Mouse (Mus musculus): ENCODE data around the gene Rad51. TPM values are rescaled to one million over a fixed set of nuclear protein-coding genes. Genes with fewer than 3 reads are reported as not detected.

Gene Rad51
- polyA plus RNA-seq, 1 experiment from 2014 or later: 79.2 TPM

DNA sequence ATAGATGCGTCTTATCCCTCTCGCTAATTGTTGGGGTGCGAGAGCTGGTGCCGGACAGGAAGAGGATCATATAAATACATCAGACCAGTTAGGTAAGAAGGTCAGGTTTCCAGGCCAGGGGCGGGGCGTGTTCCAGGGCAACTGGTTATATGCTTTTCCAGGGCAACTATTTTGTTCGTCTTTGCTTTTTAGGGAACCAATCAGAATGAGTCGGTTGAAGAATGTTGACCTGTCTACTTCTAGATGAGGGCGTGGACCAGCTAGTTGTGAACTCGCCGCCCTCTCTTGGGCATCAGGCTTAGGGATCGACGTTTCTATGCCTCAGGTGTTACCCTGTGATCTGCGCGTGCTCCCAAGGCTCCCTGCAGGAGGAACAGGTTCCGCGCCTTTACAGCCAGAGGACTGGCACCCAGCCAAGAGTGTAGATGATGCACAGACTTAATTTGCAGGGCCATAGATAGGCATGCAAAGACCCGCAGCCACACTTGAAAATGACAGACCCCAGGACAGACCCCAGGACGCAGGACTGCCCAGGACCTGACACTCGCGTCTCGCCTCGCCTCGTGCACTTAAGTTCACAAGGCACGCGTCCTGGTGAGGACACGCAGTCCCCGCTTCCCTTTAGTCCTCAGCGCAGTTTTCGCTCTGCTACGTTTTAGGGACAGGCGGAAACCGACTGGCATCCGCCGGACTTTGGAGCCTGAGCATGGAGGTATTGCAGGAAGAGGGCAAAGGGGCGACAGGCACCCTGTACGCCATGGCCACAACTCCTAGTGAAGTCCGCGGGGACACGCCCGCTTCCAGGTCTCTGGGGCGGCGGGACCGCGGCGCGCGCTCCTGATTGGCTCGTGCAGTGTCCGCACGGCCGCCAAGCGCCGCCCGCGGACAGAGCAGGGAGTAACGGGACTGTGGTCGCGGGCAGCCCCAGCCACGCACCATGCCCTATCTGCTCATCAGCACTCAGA, 54.6 kb downstream of the Rad51 start, which contains the start of gene Gchfr:
TSS of gene Gchfr (plus strand) at position 873 of the 965 bp plus-strand sequence.
- DNase-seq (ENCODE audit: low spot score) (peak; percentile 70), ATAC-seq (replicated peaks; ENCODE audit: insufficient number of reproducible peaks, low FRiP score, low TSS enrichment, low read depth) (peak; percentile 66)
- peaks cover 6% of the 10 kb centered on the region for H3K27me3 ChIP-seq (ENCODE audit: control insufficient read depth, insufficient read depth, low read length)
- H3K27ac ChIP-seq (replicated peaks; ENCODE audit: low read depth, low read length): no peak within 1 kb of the TSS
- no peaks in the 10 kb centered on the region for H3K36me3 ChIP-seq (replicated peaks; ENCODE audit: control insufficient read depth, insufficient read depth, low read depth, low read length)
- peak within 1 kb of the TSS; percentile 51 for H3K4me3 ChIP-seq (ENCODE audit: low read depth, low read length)
- WGBS: under 1% methylated on average over 60 of the region's 60 CpGs
- H3K9ac ChIP-seq (replicated peaks; ENCODE audit: low read length): peak within 1 kb of the TSS; percentile 30
- H3K9me3 ChIP-seq (replicated peaks; ENCODE audit: control insufficient read depth, low read length): no peaks in the 10 kb centered on the region
- peaks cover 5% of the 10 kb centered on the region; the same call in 1 of the 2 replicates for H3K4me1 ChIP-seq (ENCODE audit: control insufficient read depth, insufficient read depth, low read length)
- H3K4me2 ChIP-seq (ENCODE audit: low read depth, low read length): peak within 1 kb of the TSS; percentile 99

DNA sequence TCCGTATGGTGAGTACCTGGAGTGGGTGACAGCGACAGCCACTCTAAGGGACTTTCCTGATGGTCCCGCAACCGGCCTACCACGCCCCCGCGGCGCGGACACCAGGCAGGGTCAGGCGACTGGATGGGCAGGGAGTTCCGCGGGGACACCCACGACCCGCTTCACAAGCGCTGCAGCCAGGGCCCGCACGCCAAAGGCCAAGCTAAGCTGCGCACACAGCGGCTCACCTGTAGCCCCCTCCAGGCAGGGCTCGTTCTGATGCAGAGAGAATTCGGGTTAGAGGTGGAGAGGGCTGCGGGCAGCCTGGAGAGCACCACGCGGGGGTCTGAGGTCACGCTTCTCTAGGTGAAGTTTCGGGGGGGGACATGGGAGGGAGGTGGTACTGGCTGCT, 55.3 kb downstream of the Rad51 start:
- WGBS: 1% methylated on average over 26 of the region's 26 CpGs
- ATAC-seq (replicated peaks; ENCODE audit: insufficient number of reproducible peaks, low FRiP score, low TSS enrichment, low read depth): no peak
- Histone ChIP-seq H3K36me3 (replicated peaks; ENCODE audit: control insufficient read depth, insufficient read depth, low read depth, low read length) (no peaks in the 10 kb centered on the region), H3K9me3 (replicated peaks; ENCODE audit: control insufficient read depth, low read length) (no peaks in the 10 kb centered on the region), H3K4me1 (ENCODE audit: control insufficient read depth, insufficient read depth, low read length) (peaks cover 5% of the 10 kb centered on the region), H3K4me2 (ENCODE audit: low read depth, low read length) (peak overlapping the region; percentile 99), H3K27ac (replicated peaks; ENCODE audit: low read depth, low read length) (no peak overlapping the region), H3K9ac (replicated peaks; ENCODE audit: low read length) (peak overlapping the region; percentile 30), H3K27me3 (ENCODE audit: control insufficient read depth, insufficient read depth, low read length) (peaks cover 6% of the 10 kb centered on the region), H3K4me3 (ENCODE audit: low read depth, low read length) (peak overlapping the region; percentile 51)
- no peak for DNase-seq (ENCODE audit: low spot score)

DNA sequence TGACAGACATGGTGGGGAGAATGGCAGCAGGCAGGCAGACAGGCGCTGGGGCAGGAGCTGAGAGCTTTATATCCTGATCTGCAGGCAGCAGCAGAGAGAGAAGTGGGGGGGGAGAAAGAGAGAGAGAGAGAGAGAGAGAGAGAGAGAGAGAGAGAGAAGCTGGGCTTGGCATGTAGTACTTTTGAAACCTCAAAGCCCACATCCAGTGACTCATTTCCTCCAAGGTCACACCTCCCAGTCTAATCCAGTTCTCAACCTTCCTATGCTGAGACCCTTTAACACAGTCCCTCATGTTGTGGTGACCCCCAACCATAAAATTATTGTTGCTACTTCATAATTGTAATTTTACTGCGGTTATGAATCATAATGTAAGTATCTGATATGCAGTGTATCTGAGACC, 57.7 kb downstream of the Rad51 start:
- Histone ChIP-seq H3K4me2 (ENCODE audit: low read depth, low read length) (no peak overlapping the region), H3K9me3 (replicated peaks; ENCODE audit: control insufficient read depth, low read length) (no peaks in the 10 kb centered on the region), H3K27ac (replicated peaks; ENCODE audit: low read depth, low read length) (no peak overlapping the region), H3K4me3 (ENCODE audit: low read depth, low read length) (no peak overlapping the region), H3K27me3 (ENCODE audit: control insufficient read depth, insufficient read depth, low read length) (peaks cover 6% of the 10 kb centered on the region), H3K9ac (replicated peaks; ENCODE audit: low read length) (no peak overlapping the region), H3K36me3 (replicated peaks; ENCODE audit: control insufficient read depth, insufficient read depth, low read depth, low read length) (no peaks in the 10 kb centered on the region), H3K4me1 (ENCODE audit: control insufficient read depth, insufficient read depth, low read length) (peaks cover 5% of the 10 kb centered on the region)
- WGBS: 79% methylated on average over 2 of the region's 2 CpGs
- no peak for ATAC-seq (replicated peaks; ENCODE audit: insufficient number of reproducible peaks, low FRiP score, low TSS enrichment, low read depth)
- no peak for DNase-seq (ENCODE audit: low spot score)

DNA sequence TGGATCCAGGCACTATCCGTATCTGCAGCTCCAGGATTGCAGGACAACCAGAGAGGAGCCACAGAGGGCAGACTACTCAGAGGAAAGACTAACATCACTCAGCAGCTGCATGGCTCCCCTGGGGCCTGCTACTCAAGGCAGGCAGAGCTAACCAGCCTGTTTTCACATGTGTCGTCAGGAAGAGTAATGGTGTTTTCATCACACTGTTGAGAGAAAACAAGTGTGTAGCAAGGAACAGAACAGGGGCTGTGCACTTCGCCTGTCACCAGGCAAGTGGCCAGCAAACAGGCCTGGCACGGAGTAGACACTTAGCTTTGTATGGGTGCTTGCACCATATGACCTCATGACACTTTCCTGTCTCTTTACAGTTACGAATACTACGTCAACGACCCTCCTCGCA, 59.0 kb downstream of the Rad51 start:
- peaks cover 6% of the 10 kb centered on the region for H3K27me3 ChIP-seq (ENCODE audit: control insufficient read depth, insufficient read depth, low read length)
- H3K36me3 ChIP-seq (replicated peaks; ENCODE audit: control insufficient read depth, insufficient read depth, low read depth, low read length): no peaks in the 10 kb centered on the region
- 0 out of 2 replicates have a peak overlapping the region, but pooled peaks have one; percentile 6 for H3K9ac ChIP-seq (replicated peaks; ENCODE audit: low read length)
- H3K4me3 ChIP-seq (ENCODE audit: low read depth, low read length): no peak overlapping the region
- no peak overlapping the region for H3K4me2 ChIP-seq (ENCODE audit: low read depth, low read length)
- peaks cover 5% of the 10 kb centered on the region for H3K4me1 ChIP-seq (ENCODE audit: control insufficient read depth, insufficient read depth, low read length)
- H3K27ac ChIP-seq (replicated peaks; ENCODE audit: low read depth, low read length): no peak overlapping the region
- 74% methylated on average over 8 of the region's 8 CpGs for WGBS
- H3K9me3 ChIP-seq (replicated peaks; ENCODE audit: control insufficient read depth, low read length): no peaks in the 10 kb centered on the region
- ATAC-seq (replicated peaks; ENCODE audit: insufficient number of reproducible peaks, low FRiP score, low TSS enrichment, low read depth) (no peak), DNase-seq (ENCODE audit: low spot score) (no peak)

DNA sequence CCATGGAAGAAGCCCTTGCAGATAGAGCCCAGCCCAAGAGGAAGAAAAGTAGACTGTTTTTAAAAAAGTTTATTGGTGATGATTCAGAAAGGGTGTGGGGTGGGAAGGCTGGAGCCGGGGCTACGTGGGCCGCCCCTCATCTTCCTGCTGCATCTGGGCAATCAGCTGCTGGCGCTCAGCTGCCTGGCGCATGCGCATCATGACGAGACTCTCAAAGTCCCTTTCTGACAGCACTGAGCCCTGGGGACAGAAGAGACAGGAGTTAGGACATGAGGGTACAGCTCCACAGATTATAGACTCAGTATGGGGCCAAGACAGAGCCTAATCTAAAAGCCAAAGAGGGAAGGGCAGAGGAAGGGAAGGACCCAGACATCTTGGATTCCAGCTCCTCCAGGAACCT, 59.9 kb downstream of the Rad51 start:
- H3K4me3 ChIP-seq (ENCODE audit: low read depth, low read length): no peak overlapping the region
- H3K4me1 ChIP-seq (ENCODE audit: control insufficient read depth, insufficient read depth, low read length): peaks cover 3% of the 10 kb centered on the region
- ATAC-seq (replicated peaks; ENCODE audit: insufficient number of reproducible peaks, low FRiP score, low TSS enrichment, low read depth): no peak
- WGBS: 78% methylated on average over 7 of the region's 7 CpGs
- H3K9me3 ChIP-seq (replicated peaks; ENCODE audit: control insufficient read depth, low read length): no peaks in the 10 kb centered on the region
- H3K36me3 ChIP-seq (replicated peaks; ENCODE audit: control insufficient read depth, insufficient read depth, low read depth, low read length): no peaks in the 10 kb centered on the region
- H3K27ac ChIP-seq (replicated peaks; ENCODE audit: low read depth, low read length): no peak overlapping the region
- H3K27me3 ChIP-seq (ENCODE audit: control insufficient read depth, insufficient read depth, low read length): peaks cover 3% of the 10 kb centered on the region; the same call in 1 of the 2 replicates
- H3K9ac ChIP-seq (replicated peaks; ENCODE audit: low read length): no peak overlapping the region
- no peak overlapping the region for H3K4me2 ChIP-seq (ENCODE audit: low read depth, low read length)
- no peak for DNase-seq (ENCODE audit: low spot score)

DNA sequence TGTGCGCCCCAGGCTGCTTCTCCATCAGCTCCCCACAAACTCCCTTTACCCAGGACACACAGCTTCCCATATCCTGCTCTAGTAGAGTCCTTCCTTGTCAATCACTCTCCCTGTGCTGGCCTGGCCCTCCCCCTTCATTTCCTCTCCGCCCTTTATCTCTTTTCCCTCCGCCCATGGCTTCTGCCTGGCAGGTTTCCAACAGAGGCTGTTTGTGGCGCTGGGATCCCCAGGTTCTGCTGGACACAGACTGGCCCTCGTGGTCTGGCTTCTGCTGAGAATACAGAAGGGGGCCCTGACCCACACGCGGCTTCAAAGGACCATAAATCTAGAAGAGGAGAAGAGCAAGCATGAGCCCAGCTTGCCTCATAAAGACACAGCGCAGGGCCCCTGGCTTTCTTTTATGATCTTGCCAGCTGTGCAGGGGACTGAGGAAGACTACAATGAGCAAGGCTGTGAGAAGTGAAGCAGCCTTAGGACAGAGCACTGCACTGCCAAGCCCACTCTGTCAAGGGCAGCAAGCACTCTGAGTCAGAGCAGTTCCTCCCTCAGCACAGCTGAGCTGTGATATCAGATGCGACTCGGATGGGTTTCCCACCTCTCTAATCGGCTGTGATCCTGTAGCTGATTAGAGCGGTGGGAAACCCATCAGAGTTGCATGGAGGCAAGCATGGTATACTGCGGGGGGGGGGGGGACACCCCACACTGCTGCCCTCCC, 60.4 kb downstream of the Rad51 start:
- ATAC-seq (replicated peaks; ENCODE audit: insufficient number of reproducible peaks, low FRiP score, low TSS enrichment, low read depth): no peak
- H3K4me2 ChIP-seq (ENCODE audit: low read depth, low read length): no peak overlapping the region

DNA sequence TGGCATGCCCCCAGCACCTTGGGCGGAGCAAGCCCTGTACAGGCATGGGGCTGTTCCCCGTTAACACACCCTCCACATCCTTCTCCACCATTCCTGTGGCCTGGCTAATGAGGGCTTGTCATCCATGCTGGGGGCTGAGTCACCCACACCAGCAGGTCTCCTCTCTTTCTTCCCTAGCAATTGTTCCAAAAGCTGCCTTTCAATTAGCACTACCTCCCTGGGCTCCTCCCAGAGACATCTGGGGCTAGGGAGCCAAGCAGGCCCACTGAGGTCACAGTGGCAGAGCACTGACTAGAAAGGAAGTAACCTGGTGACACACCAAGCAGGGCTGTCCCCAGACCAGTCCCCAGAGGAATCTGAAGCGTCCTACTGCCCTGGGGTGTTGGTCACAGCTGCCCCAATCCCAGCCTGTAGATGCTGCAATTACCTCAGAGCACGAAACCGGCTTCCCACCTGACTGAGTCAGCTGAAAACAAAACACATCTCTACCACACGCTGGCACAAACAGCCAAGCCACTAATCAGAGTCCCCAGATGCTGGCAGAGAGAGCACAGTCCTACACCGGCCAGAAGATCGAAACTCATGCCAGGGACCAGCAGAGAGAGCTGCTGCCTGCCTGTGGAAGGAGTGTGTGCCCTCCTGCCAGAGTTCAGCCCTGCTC, 61.5 kb downstream of the Rad51 start, which contains the start of gene Gm14137:
TSS of gene Gm14137 (plus strand) at position 519 of the 661 bp plus-strand sequence.
- whole genome bisulfite sequencing: 37% methylated on average over 8 of the region's 8 CpGs
- H3K27me3 ChIP-seq (ENCODE audit: control insufficient read depth, insufficient read depth, low read length): no peaks in the 10 kb centered on the region
- H3K4me3 ChIP-seq (ENCODE audit: low read depth, low read length): no peak within 1 kb of the TSS
- DNase-seq (ENCODE audit: low spot score) (no peak), ATAC-seq (replicated peaks; ENCODE audit: insufficient number of reproducible peaks, low FRiP score, low TSS enrichment, low read depth) (no peak)
- H3K4me1 ChIP-seq (ENCODE audit: control insufficient read depth, insufficient read depth, low read length): no peaks in the 10 kb centered on the region; the same call in 1 of the 2 replicates
- H3K9me3 ChIP-seq (replicated peaks; ENCODE audit: control insufficient read depth, low read length): no peaks in the 10 kb centered on the region
- H3K4me2 ChIP-seq (ENCODE audit: low read depth, low read length): no peak within 1 kb of the TSS
- H3K36me3 ChIP-seq (replicated peaks; ENCODE audit: control insufficient read depth, insufficient read depth, low read depth, low read length): no peaks in the 10 kb centered on the region
- no peak within 1 kb of the TSS for H3K9ac ChIP-seq (replicated peaks; ENCODE audit: low read length)
- no peak within 1 kb of the TSS for H3K27ac ChIP-seq (replicated peaks; ENCODE audit: low read depth, low read length)

More for the DNA sequence above, 60.4 kb downstream of the Rad51 start:
- no peak for DNase-seq (ENCODE audit: low spot score)
- Histone ChIP-seq H3K27ac (replicated peaks; ENCODE audit: low read depth, low read length) (no peak overlapping the region), H3K4me3 (ENCODE audit: low read depth, low read length) (no peak overlapping the region), H3K9me3 (replicated peaks; ENCODE audit: control insufficient read depth, low read length) (no peaks in the 10 kb centered on the region), H3K4me1 (ENCODE audit: control insufficient read depth, insufficient read depth, low read length) (no peaks in the 10 kb centered on the region; the same call in 1 of the 2 replicates), H3K27me3 (ENCODE audit: control insufficient read depth, insufficient read depth, low read length) (peaks cover 2% of the 10 kb centered on the region; the same call in 1 of the 2 replicates), H3K9ac (replicated peaks; ENCODE audit: low read length) (0 out of 2 replicates have a peak overlapping the region, but pooled peaks have one; percentile 18), H3K36me3 (replicated peaks; ENCODE audit: control insufficient read depth, insufficient read depth, low read depth, low read length) (no peaks in the 10 kb centered on the region)
- 34% methylated on average over 13 of the region's 13 CpGs for WGBS
